Mouse (Mus musculus) layer of hippocampus, adult 9-11 months (tissue): ENCODE measurements around the gene Eno2.
A peak's percentile ranks its signal among the peaks of the same experiment; 100 is the strongest.

Source experiments
- DNase-seq: peaks from one replicate; pipeline ENCODE4 v3.0.0; 2022

Gene Eno2

GRCm38 (mm10) chr6:124769101-124769765, at the start of gene Eno2:
Eno2 (minus strand) TSS chr6:124769673.
- peak; percentile 87 for DNase-seq

- DNase-seq, result no peak
These were observed 48.5 kb upstream of the Eno2 start for GRCm38 (mm10) chr6:124817971-124818370.

GRCm38 (mm10) chr6:124817563-124817962, 48.1 kb upstream of the Eno2 start:
- no peak for DNase-seq

GRCm38 (mm10) chr6:124817125-124817524, 47.7 kb upstream of the Eno2 start:
- DNase-seq, result no peak

GRCm38 (mm10) chr6:124816611-124817010, 47.1 kb upstream of the Eno2 start:
- no peak for DNase-seq

GRCm38 (mm10) chr6:124814858-124815774, 45.6 kb upstream of the Eno2 start:
- no peak for DNase-seq

GRCm38 (mm10) chr6:124814448-124814847, 45.0 kb upstream of the Eno2 start:
- DNase-seq, result no peak

GRCm38 (mm10) chr6:124813933-124814332, 44.5 kb upstream of the Eno2 start, which contains the start of gene Tpi1:
Tpi1 (minus strand) TSS chr6:124814296.
- DNase-seq, result peak; percentile 91

- peak; percentile 85 for DNase-seq
These were observed 44.0 kb upstream of the Eno2 start for GRCm38 (mm10) chr6:124813496-124813895.

GRCm38 (mm10) chr6:124812848-124813247, 43.4 kb upstream of the Eno2 start:
- DNase-seq, result no peak

- no peak for DNase-seq
These were observed 42.5 kb upstream of the Eno2 start for GRCm38 (mm10) chr6:124811701-124812560.

- DNase-seq, result no peak
These were observed 41.9 kb upstream of the Eno2 start for GRCm38 (mm10) chr6:124811403-124811665.

- DNase-seq, result peak; percentile 15
These were observed 41.3 kb upstream of the Eno2 start for GRCm38 (mm10) chr6:124810566-124811402.

GRCm38 (mm10) chr6:124809775-124810538, 40.5 kb upstream of the Eno2 start:
- no peak for DNase-seq

- DNase-seq, result peak; percentile 69
These were observed 39.7 kb upstream of the Eno2 start for GRCm38 (mm10) chr6:124809052-124809774.

GRCm38 (mm10) chr6:124808358-124809012, 39.0 kb upstream of the Eno2 start, which contains the start of gene Spsb2:
Spsb2 (plus strand) TSS chr6:124808661.
- DNase-seq, result peak; percentile 54

GRCm38 (mm10) chr6:124807986-124808357, 38.5 kb upstream of the Eno2 start:
- DNase-seq, result peak; percentile 12

GRCm38 (mm10) chr6:124807366-124807765, 37.9 kb upstream of the Eno2 start:
- DNase-seq, result no peak

GRCm38 (mm10) chr6:124806446-124807140, 37.1 kb upstream of the Eno2 start:
- no peak for DNase-seq
